Mouse (Mus musculus): ENCODE data around the gene Vtcn1. TPM values are rescaled to one million over a fixed set of nuclear protein-coding genes. Genes with fewer than 3 reads are reported as not detected.

Gene Vtcn1
- polyA plus RNA-seq, 1 experiment from 2014 or later, result not detected

DNA sequence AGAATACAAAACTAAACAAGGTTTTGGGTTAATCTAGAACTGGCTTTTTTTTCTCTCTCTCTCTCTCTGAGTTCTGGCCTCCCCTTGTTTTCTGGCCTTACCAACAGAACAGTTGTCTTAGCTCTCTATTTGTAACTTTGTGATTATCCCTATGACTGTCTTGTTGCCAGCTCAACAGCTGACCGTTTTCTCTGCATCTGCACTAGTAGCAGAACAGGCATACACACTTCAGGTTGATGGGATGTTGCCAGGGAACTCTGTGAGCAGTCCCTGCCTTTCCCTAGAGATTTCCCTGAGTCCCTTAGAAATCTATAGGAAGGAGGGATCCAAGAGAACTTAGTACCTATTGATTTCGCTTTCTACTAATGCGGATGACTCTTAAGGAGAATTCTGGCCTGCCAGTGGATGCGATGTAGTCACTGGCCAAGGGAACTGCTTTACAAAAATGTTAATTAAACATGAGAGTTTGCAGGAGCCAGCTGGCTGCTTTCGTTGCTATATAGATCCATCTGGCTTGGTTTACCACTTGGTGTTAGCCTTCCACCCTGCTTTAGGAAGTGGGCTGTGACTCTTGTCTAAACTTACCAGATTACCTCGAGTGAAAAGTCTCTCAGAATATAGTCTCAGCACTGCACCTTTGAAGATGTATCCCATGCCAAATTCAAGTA lies 98.9 kb downstream of the Vtcn1 start:
- Histone ChIP-seq H3K27ac (no peak overlapping the region), H3K9ac (no peak overlapping the region), H3K4me2 (replicated peaks) (no peak overlapping the region), H3K9me3 (no peaks in the 10 kb centered on the region), H3K27me3 (no peaks in the 10 kb centered on the region), H3K4me3 (no peak overlapping the region), H3K36me3 (peaks cover 27% of the 10 kb centered on the region), H3K4me1 (peaks cover 27% of the 10 kb centered on the region)
- no peak for ATAC-seq (ENCODE audit: insufficient number of reproducible peaks, insufficient read depth, low FRiP score, low TSS enrichment)
- WGBS, result 74% methylated on average over 6 of the region's 6 CpGs

DNA sequence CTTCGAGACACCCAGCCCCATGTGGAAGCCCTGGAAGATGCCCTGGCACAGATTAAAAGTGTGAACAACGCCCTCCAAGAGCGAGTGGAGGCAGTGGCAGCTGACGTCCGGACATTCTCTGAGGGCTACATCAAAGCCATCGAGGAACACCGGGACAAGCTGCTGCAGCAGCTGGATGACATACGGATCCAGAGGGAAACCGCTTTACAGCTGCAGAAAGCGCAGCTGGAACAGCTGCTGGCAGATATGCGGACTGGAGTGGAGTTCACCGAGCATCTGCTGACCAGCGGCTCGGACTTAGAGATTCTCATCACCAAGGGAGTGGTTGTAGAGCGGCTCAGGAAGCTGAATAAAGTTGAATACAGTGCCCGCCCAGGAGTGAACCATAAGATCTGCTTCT lies 99.9 kb downstream of the Vtcn1 start:
- H3K9ac ChIP-seq, result no peak overlapping the region
- no peaks in the 10 kb centered on the region for H3K9me3 ChIP-seq
- H3K27ac ChIP-seq, result no peak overlapping the region
- peaks cover 35% of the 10 kb centered on the region for H3K36me3 ChIP-seq
- H3K4me3 ChIP-seq, result no peak overlapping the region
- WGBS, result 86% methylated on average over 16 of the region's 16 CpGs
- ATAC-seq (ENCODE audit: insufficient number of reproducible peaks, insufficient read depth, low FRiP score, low TSS enrichment), result no peak
- peaks cover 27% of the 10 kb centered on the region for H3K4me1 ChIP-seq
- no peaks in the 10 kb centered on the region for H3K27me3 ChIP-seq
- H3K4me2 ChIP-seq (replicated peaks), result no peak overlapping the region

DNA sequence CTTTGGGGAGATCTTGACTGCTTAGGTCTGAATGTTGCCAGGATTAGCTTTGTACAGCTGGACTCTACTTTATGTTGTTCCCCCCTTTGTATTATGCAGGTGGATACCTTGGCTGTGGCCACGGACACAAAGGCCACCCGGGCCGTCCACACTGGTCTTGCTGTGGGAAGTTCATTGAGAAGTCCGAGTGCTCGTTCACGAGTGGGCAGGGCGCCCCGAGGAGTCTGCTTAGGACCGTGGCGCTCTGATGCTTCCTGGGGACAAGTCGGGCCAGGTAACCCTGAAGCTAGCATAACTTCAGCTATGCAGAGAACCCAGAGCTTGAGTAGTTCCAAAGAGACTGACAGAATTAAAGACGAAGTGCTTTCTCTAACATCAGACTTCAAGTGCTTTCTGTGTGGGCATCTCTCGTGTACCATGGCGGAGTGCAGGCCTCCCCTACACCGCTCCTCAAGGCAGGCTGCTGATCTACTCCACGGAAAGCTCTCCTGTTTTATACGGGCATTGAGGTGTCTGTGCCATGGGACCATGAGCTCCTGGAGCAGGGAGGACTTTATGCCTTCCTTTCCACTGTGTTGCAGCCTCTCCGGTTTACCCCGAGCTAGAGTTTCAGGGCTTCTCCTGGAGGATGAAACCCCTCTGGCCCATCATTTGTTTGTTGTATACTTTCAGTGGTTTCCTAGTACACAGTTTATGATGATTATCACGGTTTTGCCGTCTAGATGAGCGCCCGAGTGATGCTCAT lies 106.2 kb downstream of the Vtcn1 start:
- Histone ChIP-seq H3K4me1 (0 out of 2 replicates have a peak, but pooled peaks cover 6% of the 10 kb centered on the region), H3K4me3 (no peak overlapping the region), H3K27me3 (no peaks in the 10 kb centered on the region), H3K9ac (no peak overlapping the region), H3K27ac (no peak overlapping the region), H3K4me2 (replicated peaks) (no peak overlapping the region), H3K36me3 (peaks cover 65% of the 10 kb centered on the region), H3K9me3 (no peaks in the 10 kb centered on the region)
- no peak for ATAC-seq (ENCODE audit: insufficient number of reproducible peaks, insufficient read depth, low FRiP score, low TSS enrichment)
- WGBS, result 94% methylated on average over 23 of the region's 23 CpGs

DNA sequence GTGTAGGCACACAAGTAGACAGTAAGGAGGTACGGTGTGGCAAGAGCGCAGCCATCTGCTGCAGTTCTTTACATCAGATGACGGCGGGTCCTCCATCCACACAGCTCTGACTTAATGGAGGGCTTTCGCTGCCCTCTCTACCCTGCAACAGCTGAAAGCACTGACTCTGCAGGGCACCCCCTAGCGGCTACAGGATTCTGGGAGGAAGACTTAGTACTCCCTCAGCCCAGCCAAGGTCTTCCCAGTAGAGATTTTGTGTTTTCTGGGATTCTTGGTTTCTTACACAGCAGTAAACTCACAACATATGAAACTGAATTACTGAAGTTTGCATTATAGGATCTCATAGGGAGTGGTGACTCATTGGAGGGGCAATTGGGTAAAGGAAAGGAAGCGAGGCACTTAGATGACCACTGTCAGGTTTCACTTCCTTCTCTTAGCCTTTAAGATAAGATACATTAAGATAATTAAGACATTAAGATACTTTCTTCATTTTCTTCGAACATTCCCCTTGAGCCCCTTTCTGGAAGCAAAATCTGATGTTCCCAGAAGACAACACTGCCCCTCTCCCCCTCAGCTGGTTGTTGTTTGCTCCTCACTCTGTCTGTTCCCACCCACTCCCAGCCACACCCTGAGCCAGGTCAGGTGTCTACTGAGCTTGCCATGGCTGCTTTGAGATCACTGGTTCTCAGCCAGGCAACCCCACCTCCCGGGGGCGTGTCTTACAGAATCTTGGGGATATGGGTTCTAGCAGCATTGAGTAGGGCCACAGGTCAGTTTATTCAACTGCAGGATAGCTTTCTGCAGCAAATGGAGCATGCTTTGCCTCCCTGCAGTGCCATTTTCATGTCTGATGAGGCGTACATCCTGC lies 107.1 kb downstream of the Vtcn1 start:
- Histone ChIP-seq H3K4me3 (no peak overlapping the region), H3K36me3 (peaks cover 66% of the 10 kb centered on the region), H3K9ac (no peak overlapping the region), H3K4me1 (no peaks in the 10 kb centered on the region), H3K9me3 (no peaks in the 10 kb centered on the region), H3K4me2 (replicated peaks) (no peak overlapping the region), H3K27ac (no peak overlapping the region), H3K27me3 (no peaks in the 10 kb centered on the region)
- 75% methylated on average over 11 of the region's 11 CpGs for WGBS
- no peak for ATAC-seq (ENCODE audit: insufficient number of reproducible peaks, insufficient read depth, low FRiP score, low TSS enrichment)

DNA sequence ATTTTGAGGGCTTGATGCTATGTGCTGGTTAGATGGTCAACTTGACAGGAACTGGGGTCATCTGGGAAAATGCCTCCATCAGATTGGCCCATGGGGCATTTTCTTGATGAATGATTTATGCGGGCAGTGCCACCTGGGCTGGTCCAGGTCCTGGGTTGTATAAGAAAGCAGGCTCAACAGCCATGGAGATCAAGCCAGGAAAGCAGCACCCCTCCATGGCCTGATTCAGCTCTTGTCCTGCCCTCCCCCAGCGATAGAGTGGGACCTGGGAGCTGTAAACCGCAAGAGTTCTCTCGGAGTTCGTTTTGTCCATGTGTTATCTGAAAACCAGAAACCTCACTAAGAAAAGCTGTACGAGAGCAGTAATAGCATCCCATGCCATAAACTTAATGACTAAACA lies 110.3 kb downstream of the Vtcn1 start:
- Histone ChIP-seq H3K27ac (no peak overlapping the region), H3K36me3 (peaks cover 69% of the 10 kb centered on the region), H3K9me3 (no peaks in the 10 kb centered on the region), H3K4me1 (no peaks in the 10 kb centered on the region), H3K9ac (no peak overlapping the region), H3K4me3 (no peak overlapping the region), H3K4me2 (replicated peaks) (no peak overlapping the region), H3K27me3 (no peaks in the 10 kb centered on the region)
- ATAC-seq (ENCODE audit: insufficient number of reproducible peaks, insufficient read depth, low FRiP score, low TSS enrichment), result no peak
- WGBS, result 93% methylated on average over 6 of the region's 6 CpGs

DNA sequence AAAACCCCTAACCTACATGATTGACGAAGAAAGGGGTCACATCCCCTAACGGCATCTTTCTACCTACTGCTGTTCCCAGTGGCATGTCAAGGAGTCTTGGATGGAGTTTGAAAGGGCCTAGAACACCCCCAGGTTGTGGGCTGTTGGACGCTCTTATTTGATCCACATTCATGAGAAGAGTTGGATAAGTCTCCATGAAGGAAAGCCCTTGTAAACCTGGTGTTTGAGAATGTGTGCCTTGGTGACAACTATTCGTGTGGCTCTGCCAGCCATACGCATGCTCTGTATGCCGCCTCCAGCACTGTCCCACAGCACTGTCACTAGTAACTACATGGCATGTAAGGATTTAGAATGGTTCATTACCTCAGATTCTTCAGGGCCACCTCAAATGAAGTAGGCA lies 110.9 kb downstream of the Vtcn1 start:
- 94% methylated on average over 6 of the region's 6 CpGs for WGBS
- H3K9ac ChIP-seq, result no peak overlapping the region
- no peak overlapping the region for H3K4me2 ChIP-seq (replicated peaks)
- no peaks in the 10 kb centered on the region for H3K27me3 ChIP-seq
- no peaks in the 10 kb centered on the region for H3K4me1 ChIP-seq
- ATAC-seq (ENCODE audit: insufficient number of reproducible peaks, insufficient read depth, low FRiP score, low TSS enrichment), result no peak
- peaks cover 74% of the 10 kb centered on the region for H3K36me3 ChIP-seq
- no peak overlapping the region for H3K27ac ChIP-seq
- no peaks in the 10 kb centered on the region for H3K9me3 ChIP-seq
- no peak overlapping the region for H3K4me3 ChIP-seq

DNA sequence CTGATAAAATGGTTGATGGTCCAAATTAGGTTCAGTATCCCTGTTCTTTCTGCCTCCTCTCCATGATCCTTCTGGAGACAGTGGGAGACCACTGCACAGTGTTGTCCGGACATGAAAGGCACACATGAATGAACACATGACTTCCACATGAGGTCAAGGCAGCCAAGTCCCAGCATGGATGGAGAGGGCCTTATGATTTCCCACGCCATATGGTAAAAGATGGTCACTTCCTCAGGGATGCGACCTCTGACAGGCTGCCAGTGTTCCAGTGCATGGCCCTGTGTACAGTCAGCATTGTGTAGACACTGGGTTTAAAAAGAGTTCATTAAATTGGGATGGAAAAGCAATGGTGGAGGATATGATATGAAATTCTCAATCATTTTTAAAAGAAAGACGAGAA lies 113.0 kb downstream of the Vtcn1 start:
- H3K4me1 ChIP-seq, result no peaks in the 10 kb centered on the region
- no peak for ATAC-seq (ENCODE audit: insufficient number of reproducible peaks, insufficient read depth, low FRiP score, low TSS enrichment)
- H3K27ac ChIP-seq, result no peak overlapping the region
- WGBS, result 92% methylated on average over 4 of the region's 4 CpGs
- no peaks in the 10 kb centered on the region for H3K9me3 ChIP-seq
- no peak overlapping the region for H3K4me3 ChIP-seq
- H3K36me3 ChIP-seq, result peaks cover 66% of the 10 kb centered on the region
- H3K9ac ChIP-seq, result no peak overlapping the region
- no peaks in the 10 kb centered on the region for H3K27me3 ChIP-seq
- H3K4me2 ChIP-seq (replicated peaks), result no peak overlapping the region

DNA sequence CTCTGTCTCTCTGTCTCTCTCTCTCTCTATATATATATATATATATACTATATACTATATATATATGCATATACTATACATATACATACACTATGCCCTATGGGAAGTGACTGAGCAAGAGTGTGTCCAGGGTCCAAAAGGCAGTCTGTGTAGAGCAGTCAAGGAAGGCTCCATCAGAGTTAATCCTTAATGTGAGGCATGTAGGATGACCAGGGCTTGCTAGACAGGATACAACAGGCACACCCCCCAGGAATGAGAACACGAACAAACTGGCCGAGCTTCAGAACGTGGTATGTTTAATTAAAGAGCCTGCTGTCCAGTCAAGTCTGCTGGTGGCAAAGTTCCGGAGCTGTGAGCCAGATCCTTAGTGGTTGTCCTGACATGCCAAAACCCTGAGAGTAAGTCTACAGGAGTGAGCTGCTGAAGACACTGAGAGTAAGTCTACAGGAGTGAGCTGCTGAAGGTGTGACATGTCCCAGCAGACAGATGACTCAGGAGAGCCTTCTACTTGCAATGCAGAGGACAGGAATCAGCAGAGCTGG lies 115.3 kb downstream of the Vtcn1 start:
- H3K4me1 ChIP-seq, result no peaks in the 10 kb centered on the region
- no peaks in the 10 kb centered on the region for H3K27me3 ChIP-seq
- H3K36me3 ChIP-seq, result peaks cover 80% of the 10 kb centered on the region
- H3K27ac ChIP-seq, result no peak overlapping the region
- WGBS, result 83% methylated on average over 4 of the region's 4 CpGs
- H3K4me2 ChIP-seq (replicated peaks), result no peak overlapping the region
- H3K9ac ChIP-seq, result no peak overlapping the region
- no peak for ATAC-seq (ENCODE audit: insufficient number of reproducible peaks, insufficient read depth, low FRiP score, low TSS enrichment)
- no peak overlapping the region for H3K4me3 ChIP-seq
- no peaks in the 10 kb centered on the region for H3K9me3 ChIP-seq

Other genes starting within 250 kb of the Vtcn1 start
- gene Man1a2, start 140.0 kb upstream of the Vtcn1 start, polyA plus RNA-seq (2016; fragmentation: Nextera tagmentation; extraction: Ambion mirVana), result 83.0 and 94.5 TPM in 2 replicates
- gene Trim45, start 96.7 kb downstream of the Vtcn1 start, polyA plus RNA-seq (2016; fragmentation: Nextera tagmentation; extraction: Ambion mirVana), result 7.8 and 8.5 TPM in 2 replicates
- 20.8 and 20.9 TPM in 2 replicates for gene Ttf2, start 144.2 kb downstream of the Vtcn1 start, polyA plus RNA-seq (2016; fragmentation: Nextera tagmentation; extraction: Ambion mirVana)
- gene Cd101, start 204.1 kb downstream of the Vtcn1 start, polyA plus RNA-seq (2016; fragmentation: Nextera tagmentation; extraction: Ambion mirVana), result 0.06 and 0.13 TPM in 2 replicates

Measured in embryonic facial prominence, embryonic 12.5 days (tissue).